Mouse (Mus musculus): ENCODE results near the gene Dnajc1. TPM values are rescaled to one million over a fixed set of nuclear protein-coding genes. Genes with fewer than 3 reads are reported as not detected.

The Dnajc1 gene
- 10 to 100 TPM; 15.8 to 16.4 TPM for total RNA-seq (2021)

DNA sequence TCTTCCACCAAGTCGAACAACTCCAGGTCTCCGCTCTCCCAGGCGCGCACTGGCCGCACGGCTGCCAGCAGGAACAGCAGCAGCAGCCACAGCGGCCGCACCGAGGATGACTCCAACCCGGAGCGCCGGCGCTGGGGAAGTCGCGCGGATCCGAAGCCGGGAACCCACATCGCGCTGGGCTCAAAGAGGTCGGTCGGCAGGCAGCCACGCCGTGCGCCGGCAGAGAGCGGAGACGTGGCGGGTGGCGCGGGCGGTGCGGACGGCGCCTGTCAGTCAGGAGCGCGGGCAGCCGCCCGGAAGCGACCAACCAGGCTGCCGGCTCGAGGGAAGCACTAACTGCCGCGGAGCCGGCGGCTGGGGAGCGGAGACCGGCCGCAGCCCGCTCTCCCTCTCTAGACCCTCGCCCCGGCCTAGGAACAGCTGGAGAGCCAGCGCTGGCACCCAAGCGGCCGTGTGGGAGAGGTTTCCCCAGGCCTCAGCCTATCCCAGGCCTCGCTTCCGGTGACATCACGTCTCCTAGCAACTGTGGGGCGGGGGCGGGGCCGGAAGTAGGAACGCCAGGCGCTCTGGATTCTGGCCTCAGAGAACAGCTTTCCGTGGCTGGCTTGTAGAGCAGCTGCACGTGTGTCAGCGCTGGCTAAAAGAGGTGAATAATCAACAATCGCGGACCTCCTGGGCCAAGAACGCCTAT lies at the start of gene Dnajc1:
TSS of gene Dnajc1 (minus strand) at position 500 of the 691 bp plus-strand sequence.
- intact Hi-C loops (cut with DNase I) = loop anchor here (2.0 to 5.0 kb wide), 5 partner anchors 194 to 374 kb away; partner anchors contain the start of genes Bmi1 and Spag6
- peak; percentile 92 to 94 for DNase-seq

DNA sequence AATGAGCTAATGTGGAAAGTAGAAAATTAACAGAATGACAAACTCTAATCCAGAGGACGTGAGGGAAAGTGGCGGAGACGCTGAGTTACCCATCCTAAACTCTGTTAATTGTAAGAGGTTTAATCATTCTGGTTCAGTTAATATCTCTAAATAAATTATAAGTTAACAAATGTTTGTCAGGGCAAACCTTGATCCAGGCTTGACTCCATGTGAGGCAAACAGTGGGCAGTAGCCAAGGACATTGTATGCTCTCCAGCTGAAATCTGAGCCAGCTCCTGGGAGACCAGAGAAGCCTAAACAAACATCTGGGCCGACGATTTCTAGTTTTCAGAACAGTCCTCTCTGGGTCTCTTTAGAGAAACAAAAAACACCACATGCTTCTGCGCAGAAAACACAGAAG lies 49.2 kb upstream of the Dnajc1 start:
- intact Hi-C loops (cut with DNase I) = no loop called here
- peak; percentile 5 to 13 for DNase-seq

DNA sequence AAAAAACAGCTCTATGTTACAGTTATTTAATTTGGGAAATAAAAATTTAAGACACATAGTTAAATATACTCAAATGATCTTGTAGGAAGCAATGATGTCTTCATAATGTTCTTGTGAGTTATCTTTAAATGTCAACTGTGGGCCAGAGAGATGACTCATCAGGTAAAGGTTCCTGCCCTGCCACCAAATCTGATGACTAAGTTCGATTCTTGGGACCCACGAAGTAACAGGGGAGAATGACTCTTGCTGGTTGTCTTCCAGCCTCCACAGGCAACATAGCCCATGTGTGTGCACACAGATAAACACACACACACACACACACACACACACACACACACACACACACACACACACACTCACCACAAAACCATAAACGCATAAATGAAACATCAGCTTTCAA lies 22.6 kb upstream of the Dnajc1 start:
- intact Hi-C loops (cut with DNase I) = no loop called here
- no peak for DNase-seq

DNA sequence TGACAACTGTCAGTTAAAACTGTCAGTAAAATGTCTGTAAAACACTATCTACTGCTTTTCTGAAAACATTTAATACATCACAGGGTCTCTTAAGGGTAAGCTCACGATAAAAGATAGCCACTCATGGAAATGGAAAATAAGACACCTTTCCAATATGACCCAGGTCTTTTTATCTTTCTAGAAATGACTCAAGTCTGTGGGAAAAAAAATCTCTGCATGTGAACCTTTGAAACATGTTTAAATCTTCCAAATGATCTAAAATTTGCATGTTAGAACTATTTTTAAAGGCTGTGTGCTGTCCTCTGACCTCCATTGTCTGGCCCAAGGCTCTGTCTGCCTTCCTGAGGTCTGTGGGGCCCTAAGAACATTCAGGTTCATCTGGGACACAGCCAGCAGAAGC lies 11.0 kb upstream of the Dnajc1 start:
- no peak for DNase-seq
- intact Hi-C loops (cut with DNase I) = no loop called here

DNA sequence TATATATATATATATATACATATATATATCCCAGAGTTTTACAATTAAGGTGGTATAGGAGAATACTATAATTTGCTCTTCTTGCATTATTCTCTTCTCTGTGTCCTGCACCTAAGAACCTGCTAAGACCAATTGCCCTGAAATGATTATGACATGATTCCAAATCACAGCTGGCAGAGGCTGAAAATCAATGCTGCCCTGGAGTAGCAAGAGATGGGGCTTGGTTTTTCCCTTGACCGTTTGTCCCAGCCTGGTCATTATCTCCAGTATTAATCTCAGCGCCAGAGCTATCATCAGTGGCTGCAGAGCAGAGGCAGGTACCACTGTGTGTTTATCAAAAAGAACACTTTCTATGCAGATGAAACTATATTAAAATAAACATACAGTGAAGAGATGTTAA lies 9.1 kb upstream of the Dnajc1 start:
- intact Hi-C loops (cut with DNase I) = no loop called here

DNA sequence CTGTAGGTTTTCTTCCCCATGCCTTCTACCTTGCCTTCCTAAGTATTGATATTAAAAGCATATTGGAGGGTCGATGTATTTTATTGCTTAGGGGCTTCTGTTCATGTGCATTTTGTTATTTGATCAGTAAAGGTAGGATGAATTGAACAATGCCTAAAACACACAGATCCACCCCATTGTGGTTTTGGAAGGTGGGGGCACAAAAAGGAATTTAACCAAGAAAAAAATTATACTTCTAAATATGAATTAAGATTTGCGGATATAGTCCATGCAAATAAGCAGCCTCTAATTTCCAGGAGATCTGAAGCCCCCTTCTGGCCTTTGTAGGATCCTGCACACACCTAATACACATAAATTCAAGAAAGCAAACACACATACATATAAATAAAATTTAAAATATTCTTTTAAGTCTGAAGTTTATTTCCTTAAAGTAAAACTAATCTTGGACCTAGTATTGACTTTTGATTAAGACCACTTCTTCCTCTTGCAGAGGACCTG lies 441 bp upstream of the Dnajc1 start:
- intact Hi-C loops (cut with DNase I) = loop anchor here (2.0 to 5.0 kb wide), 5 partner anchors 194 to 374 kb away; partner anchors contain the start of genes Bmi1 and Spag6
- DNase-seq = no peak

More for the DNA sequence above, 9.1 kb upstream of the Dnajc1 start:
- DNase-seq = no peak

DNA sequence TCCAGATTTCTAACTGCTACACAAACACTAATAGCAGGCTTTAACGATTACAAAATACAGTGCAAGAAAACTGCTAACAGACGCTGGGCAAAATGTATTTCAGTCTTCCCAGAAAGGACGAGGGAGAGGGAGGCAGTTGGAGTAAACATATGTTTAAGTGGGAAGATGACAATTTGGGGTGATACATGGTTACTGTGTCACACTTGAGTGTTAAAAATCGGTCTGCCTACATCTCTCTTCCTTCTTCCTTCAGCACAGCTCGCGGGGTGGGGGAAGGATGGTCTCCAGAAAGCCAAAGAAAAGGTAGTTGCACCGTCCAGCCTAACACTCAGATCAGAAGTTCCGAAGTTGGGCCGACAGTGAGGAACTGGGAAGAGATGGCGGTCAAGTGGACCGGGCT lies 769 bp downstream of the Dnajc1 start:
- no peak for DNase-seq
- intact Hi-C loops (cut with DNase I) = loop anchor here (2.0 to 5.0 kb wide), 5 partner anchors 195 to 375 kb away; partner anchors contain the start of genes Bmi1 and Spag6

DNA sequence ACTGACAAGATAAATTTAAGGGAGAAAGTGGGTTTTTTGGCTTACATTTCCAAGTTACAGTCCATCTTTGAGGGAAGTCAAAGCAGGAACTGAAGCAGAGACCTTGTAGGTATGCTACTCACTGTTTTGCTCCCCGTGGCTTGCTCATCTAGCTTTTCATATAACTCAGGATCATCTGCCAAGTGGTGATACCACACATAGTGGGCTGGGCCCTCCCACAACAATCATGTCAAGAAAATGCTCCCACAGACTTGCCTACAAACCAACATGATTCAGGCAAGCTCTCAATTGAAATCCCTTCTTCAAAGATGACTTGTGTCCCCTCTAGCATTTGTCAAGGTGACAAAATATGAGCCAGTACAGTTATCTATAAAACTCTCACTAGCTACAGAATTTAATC lies 3.0 kb downstream of the Dnajc1 start:
- DNase-seq = no peak
- intact Hi-C loops (cut with DNase I) = loop anchor here (5.0 to 10.0 kb wide), 4 partner anchors 288 to 955 kb away; partner anchors contain the start of genes Bmi1 and Spag6

DNA sequence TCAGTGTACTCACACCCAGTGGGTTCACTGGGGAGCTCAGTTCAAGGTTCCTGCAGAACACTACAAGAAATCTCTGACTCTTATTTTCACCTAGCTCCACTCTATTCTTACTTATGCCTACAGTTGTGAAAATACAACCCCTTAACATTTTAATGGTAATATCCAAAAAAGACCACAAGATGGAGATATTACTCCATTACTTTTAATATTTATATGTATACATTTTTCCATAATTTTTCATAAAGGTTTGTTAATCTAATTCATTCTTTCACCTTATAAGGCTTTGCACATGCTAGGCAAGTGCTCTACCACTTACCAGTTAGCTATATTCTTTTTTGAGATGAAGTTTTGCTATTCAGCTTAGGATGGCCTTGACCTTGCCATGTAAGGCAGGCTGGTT lies 11.0 kb downstream of the Dnajc1 start:
- peak in 1 of 2 experiments; percentile 16 for DNase-seq
- intact Hi-C loops (cut with DNase I) = loop anchor here (2.0 to 10.0 kb wide), 2 partner anchors 899 to 963 kb away; no protein-coding TSS in a partner anchor

DNA sequence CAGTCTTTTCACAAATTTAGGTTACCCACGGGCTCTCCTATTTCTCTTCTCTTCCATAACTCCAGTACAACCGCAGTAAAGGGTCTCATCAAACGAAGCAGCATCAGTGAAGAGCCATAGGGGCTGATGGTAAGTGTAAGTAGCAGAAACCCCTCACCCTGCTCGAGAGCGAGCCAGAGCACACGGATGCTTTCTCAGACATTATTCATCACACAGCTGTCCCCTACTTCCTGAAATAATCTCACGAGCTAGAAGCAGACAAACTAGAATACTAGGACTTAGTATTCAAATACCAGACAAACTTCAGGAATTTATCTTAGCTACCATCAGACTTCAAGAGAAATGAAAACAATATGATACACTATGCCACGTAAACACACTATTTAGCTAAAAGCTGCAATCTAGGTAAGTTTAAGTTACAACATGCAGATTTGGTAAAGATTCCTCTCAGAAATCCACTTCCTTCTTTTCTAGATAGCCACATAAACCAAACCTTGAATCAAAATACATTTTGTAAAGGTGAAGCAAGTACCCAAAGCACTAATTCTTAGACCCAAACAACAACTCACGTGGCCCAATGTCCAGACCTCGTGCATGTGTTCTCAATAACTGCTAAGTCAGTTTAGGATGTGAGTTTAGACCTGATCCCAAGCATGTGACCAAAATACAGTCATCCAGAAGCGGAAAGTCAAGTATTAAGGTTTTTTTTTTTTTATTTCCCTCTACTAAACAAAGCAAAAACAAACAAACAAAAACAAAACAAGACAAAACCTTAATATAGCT lies 20.0 kb downstream of the Dnajc1 start:
- DNase-seq = no peak
- intact Hi-C loops (cut with DNase I) = no loop called here

DNA sequence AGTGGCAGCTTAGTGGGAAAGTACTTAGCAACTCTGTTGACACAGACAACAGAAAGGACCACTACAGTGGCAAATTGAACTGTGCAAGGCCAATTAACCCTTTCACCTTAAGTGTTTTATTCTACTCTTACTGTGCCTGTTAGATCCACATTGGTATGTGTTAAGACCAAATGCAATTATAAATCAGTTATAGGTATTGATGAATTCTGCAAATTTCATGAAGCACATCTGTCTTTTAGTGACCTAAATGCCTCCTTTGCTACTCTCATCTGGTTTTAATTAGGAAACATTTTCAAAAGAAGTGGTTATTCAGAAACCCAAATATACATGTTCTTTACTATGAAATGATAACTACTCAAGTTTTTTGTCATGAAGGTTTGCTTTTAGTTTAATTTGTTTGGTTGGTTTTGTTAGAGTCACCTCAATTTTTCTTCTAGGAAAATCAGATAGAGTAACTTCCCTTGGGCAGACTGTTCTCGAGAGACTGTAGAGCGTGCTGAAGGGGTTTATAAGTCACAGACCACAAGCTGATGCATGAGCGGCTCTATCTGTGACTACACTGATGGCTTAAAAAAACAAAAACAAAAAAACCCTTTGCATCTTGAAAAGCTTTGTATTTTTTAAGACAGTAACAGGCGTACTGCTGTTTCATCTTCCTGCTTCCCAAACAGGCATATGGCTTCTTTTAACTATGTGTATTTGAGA lies 21.7 kb downstream of the Dnajc1 start:
- DNase-seq = no peak
- intact Hi-C loops (cut with DNase I) = no loop called here

DNA sequence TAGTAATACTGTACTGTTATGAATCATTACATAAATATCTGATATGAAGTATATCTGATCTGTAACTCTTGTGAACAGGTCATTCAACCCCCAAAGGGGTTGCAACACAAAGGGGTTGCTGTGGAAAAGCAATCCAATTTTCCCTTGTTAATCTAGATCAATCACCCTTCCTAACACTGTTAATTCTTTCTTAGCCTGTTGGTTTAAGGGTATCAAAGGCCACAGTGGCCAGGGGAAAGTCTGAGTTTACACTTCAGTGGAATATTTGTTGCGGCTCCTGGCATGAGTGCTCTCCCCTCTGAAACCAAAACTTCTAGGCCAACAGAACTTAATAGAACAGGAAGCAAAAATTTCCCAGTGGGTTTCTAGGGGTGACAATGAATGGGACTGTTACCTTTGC lies 28.2 kb downstream of the Dnajc1 start:
- no peak for DNase-seq
- intact Hi-C loops (cut with DNase I) = no loop called here

DNA sequence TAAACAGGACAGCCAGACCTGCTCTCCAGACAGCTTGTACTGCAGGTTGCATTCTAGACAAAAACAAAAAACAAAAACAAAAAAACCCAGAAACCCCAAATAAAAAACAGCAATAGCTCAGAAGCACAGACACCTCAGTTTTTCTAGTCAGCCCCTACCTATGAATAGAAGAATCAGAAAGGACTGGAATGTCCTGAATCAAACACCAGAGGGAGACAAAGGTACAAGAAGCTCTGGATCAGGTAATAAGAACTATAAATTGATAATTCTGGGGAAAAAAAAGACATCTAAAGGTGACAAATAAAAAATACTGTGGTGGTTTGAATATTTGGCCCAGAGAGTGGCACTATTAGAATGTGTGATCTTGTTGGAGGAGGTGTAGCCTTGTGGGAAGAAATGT lies 37.3 kb downstream of the Dnajc1 start:
- intact Hi-C loops (cut with DNase I) = loop anchor here (10.0 kb wide), 1 partner anchor 990 kb away; no protein-coding TSS in a partner anchor
- no peak for DNase-seq

DNA sequence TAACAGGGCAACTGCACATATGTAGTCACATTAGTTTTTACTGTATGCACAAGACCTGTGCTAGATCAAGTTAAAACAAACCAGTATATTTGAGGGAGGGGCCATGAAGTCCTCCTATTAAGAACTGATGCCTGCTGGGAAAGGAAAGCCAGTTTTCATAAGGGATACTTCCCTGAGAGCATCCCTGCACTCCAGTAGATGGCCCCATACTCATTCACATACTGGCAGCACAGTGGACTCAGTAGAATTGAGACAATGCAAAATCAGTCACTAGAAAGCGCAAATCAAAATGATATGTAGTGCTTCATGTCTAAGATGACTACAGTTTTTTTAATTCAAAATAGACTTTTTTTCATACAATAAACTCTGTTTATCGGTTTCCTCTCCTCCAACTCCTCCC lies 40.0 kb downstream of the Dnajc1 start:
- intact Hi-C loops (cut with DNase I) = loop anchor here (10.0 kb wide), 1 partner anchor 992 kb away; no protein-coding TSS in a partner anchor
- DNase-seq = peak; percentile 8 to 10

DNA sequence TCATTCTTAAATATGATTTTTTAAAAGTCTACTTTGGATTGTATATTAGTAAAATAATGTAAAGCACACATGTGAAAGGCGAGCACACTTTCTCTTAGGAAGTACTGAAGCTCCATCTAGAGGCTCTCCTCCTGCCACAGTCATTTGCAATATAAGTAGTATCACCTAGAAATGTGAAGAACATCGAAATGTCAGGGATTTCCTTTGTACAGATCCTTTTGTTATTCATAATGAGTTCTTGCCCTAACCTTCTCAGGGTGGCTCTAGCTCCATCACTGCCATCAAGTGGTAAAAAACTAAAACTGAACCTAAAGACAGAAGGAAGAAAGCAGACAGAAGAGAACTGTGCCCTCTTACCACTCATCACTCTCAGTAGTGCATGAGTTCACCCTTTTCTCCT lies 49.2 kb downstream of the Dnajc1 start:
- peak in 1 of 2 experiments; percentile 15 for DNase-seq
- intact Hi-C loops (cut with DNase I) = loop anchor here (2.0 to 5.0 kb wide), 2 partner anchors 317 to 491 kb away; no protein-coding TSS in a partner anchor

DNA sequence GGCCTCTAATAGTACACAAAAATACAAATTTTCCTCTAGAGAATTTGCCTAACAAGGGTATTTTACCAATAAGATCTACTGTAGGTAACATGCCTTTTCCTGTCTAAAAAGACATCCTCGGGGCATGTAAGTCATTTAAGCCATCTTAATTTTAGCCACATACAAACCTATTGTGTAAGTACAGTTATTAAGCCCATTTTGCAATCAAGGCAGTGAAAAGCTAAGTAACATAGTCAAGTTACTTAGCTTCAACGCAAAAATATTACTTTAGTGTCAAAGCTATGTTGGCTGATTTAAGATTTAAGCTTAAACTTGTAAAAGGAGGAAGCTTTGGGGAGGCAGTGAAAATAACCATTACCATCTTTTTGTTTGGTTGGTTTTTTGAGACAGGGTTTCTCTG lies 74.0 kb downstream of the Dnajc1 start:
- intact Hi-C loops (cut with DNase I) = no loop called here
- no peak for DNase-seq

DNA sequence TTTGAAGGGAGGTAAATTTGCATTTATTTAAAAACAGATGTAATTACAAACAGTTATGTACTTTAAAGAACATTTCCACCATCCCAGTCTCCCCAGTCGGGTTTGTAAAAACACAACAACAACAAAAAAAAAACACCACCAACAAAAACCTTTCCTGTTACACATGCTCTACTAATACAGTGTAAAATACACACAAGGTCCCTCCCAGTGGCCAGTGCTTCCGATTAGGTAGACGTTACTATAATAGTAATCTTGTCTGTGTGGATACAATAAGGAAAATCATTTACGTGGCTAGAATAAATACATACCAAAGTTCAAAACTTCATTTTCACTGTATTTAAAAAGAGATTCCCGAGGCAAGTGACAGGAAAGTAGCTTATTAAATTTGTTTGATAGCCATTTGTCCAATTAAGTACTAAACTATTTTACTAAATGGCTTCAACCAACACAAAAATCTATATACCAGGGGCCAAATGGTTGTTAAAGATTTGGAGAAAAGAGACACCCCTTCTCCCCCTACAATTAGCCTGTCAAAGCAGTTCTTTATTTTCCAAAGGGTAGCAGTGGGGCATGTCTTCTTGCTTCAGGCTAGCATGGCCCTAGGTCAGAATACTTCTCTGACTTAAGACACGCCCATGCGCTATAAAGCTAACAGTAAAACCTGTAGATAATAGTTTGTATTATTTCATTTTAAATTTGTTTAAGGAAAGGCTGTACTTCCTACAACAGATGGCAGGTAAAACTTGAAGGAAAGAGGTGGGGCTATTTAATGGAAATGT lies 74.9 kb downstream of the Dnajc1 start:
- no peak for DNase-seq
- intact Hi-C loops (cut with DNase I) = no loop called here

DNA sequence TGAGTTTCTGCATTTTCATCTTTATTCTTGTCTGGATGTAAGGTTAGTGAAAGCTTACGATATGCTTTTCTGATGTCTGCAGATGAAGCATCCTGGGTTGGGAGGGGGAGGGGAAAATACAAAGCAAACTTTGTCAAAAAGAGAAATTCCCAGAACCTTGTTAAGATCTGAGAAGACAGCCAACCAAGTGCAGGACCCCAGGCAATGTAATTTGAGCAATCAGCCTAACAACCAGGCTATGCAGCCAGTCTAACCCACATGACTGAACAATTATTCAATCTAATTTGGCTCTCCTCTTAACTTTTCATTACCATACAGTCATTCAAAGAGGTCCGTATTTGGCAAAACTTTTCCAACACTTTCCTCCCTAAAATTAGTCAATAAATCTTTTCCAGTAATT lies 75.7 kb downstream of the Dnajc1 start:
- intact Hi-C loops (cut with DNase I) = no loop called here
- no peak for DNase-seq

DNA sequence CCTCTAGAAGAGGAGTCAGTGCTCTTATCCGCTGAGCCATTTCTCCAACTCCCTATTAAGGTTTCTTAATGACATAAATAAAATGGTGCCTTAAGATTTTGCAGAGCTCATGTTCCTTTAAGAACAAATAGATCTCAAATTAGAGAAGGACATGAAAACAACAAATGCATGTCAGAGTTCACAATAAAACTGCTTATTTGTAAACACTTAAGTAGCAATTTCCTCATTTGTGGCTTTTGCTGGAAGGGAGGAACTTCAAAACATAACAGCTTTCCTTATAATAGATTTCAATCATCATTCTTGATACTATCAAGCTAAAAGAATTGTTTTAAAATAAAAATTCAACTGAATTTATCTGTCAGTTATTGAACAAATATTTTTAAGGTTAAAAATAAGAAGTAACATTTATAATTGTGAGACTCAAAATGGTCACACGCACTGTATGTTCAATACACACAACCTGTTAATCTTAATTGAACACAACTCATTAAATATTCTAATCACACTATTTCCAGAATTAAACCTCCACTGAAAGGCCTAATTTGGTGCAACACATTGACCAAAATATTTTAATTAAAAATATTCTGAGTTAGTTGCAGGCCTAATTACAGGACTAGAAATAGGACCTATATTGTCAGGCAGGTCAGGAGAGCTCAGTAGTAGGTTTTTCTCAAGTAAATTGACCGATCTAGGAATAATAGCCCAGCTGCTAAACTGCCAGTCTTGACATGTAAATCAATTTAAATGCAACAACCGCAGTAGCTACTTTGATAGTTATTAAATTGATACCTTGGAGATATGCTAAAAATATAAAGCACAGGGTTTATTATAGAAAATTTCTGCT lies 82.1 kb downstream of the Dnajc1 start:
- intact Hi-C loops (cut with DNase I) = no loop called here
- DNase-seq = no peak

Data from heart, postnatal 10 days (tissue).